10 mouse cellular contexts compared by ENCODE assay signal in genomic region chr6:57765095-57765878, GRCm38 (mm10). TPM values are rescaled to one million over a fixed set of nuclear protein-coding genes. Genes with fewer than 3 reads are reported as not detected.
A peak's percentile ranks its signal among the peaks of the same experiment; 100 is the strongest.
DNase-seq lines count a peak whose midpoint lies in the region; ATAC-seq and TF ChIP-seq lines count a peak whose summit lies in the region.
"Had no signal": no experiment of that assay in that cellular context is flagged by ENCODE, and none has a peak within 500 bp of the region (broad histone marks: within the 10 kb centered on the region; RNA-seq: fewer than 3 reads in every experiment).

No protein-coding gene starts in this region.

- intact Hi-C loops in left cerebral cortex, adult 2 months (cut with DNase I): no loop called here

- peak; percentile 81 for TF ChIP-seq EP300 in liver, postnatal 0 days (IDR thresholded peaks at IDR 0.05; ENCODE audit: low read depth)

- 0 out of 2 replicates have a peak, but pooled peaks have one; percentile 44 for ATAC-seq in embryonic facial prominence, embryonic 14.5 days (ENCODE audit: low read depth)
- peak; percentile 19; the same call in 1 of the 2 replicates for ATAC-seq in liver, postnatal 0 days

- H3K9me3 ChIP-seq in embryonic facial prominence, embryonic 14.5 days (ENCODE audit: control insufficient read depth, low read length): no peaks in the 10 kb centered on the region
- no peaks in the 10 kb centered on the region for H3K9me3 ChIP-seq in embryonic facial prominence, embryonic 10.5 days
- H3K9me3 ChIP-seq in liver, postnatal 0 days (ENCODE audit: low read length): no peaks in the 10 kb centered on the region
- H3K9me3 ChIP-seq: heart, embryonic 13.5 days; limb, embryonic 10.5 days had no signal

- peaks cover 16% of the 10 kb centered on the region for H3K36me3 ChIP-seq in embryonic facial prominence, embryonic 14.5 days (ENCODE audit: control insufficient read depth, insufficient read depth, low read length)
- H3K36me3 ChIP-seq in embryonic facial prominence, embryonic 10.5 days (replicated peaks): peaks cover 57% of the 10 kb centered on the region
- H3K36me3 ChIP-seq in liver, postnatal 0 days (replicated peaks; ENCODE audit: insufficient read depth, low read length): peaks cover 4% of the 10 kb centered on the region

- peak; percentile 6 for DNase-seq in embryonic facial prominence, embryonic 14.5 days (ENCODE audit: low spot score)
- DNase-seq in embryonic facial prominence, embryonic 10.5 days (ENCODE audit: low spot score): no peak
- peak; percentile 9 for DNase-seq in urinary bladder, postnatal 14 days (ENCODE audit: low spot score)
- DNase-seq in urinary bladder, postnatal 25 days (ENCODE audit: low spot score): no peak
- peak; percentile 67 for DNase-seq in liver, postnatal 0 days
- peak; percentile 71 to 82 for DNase-seq in spleen, postnatal 4 days (ENCODE audit: low spot score in 2 of 2)
- no peak for DNase-seq in left cerebral cortex, adult 9 months (ENCODE audit: low spot score in 2 of 2)
- no peak for DNase-seq in left cerebral cortex, adult 2 months (ENCODE audit: extremely low spot score in 1 of 2, low spot score in 2 of 2)

- WGBS in embryonic facial prominence, embryonic 14.5 days: 52% methylated on average over 3 of the region's 3 CpGs
- 79% methylated on average over 3 of the region's 3 CpGs for WGBS in embryonic facial prominence, embryonic 10.5 days
- WGBS in liver, postnatal 0 days (ENCODE audit: insufficient replicate concordance): 45% methylated on average over 3 of the region's 3 CpGs

- no peak overlapping the region for H3K4me2 ChIP-seq in embryonic facial prominence, embryonic 14.5 days (ENCODE audit: low read depth, low read length)
- 0 out of 2 replicates have a peak overlapping the region, but pooled peaks have one; percentile 58 for H3K4me2 ChIP-seq in liver, postnatal 0 days (ENCODE audit: low read depth, low read length)
- H3K4me2 ChIP-seq: heart, embryonic 13.5 days had no signal

- no peak overlapping the region for H3K9ac ChIP-seq in embryonic facial prominence, embryonic 14.5 days (ENCODE audit: low read depth, low read length)
- H3K9ac ChIP-seq in liver, postnatal 0 days (replicated peaks): peak overlapping the region; percentile 44
- H3K9ac ChIP-seq: heart, embryonic 13.5 days had no signal

- H3K4me1 ChIP-seq in embryonic facial prominence, embryonic 14.5 days (ENCODE audit: control insufficient read depth, insufficient read depth, low read length): no peaks in the 10 kb centered on the region
- no peaks in the 10 kb centered on the region for H3K4me1 ChIP-seq in embryonic facial prominence, embryonic 10.5 days
- H3K4me1 ChIP-seq in liver, postnatal 0 days (ENCODE audit: insufficient read depth): peaks cover 57% of the 10 kb centered on the region
- H3K4me1 ChIP-seq: limb, embryonic 10.5 days had no signal

- no peak overlapping the region for H3K4me3 ChIP-seq in embryonic facial prominence, embryonic 14.5 days (ENCODE audit: low read depth, low read length)
- H3K4me3 ChIP-seq in embryonic facial prominence, embryonic 10.5 days: no peak overlapping the region
- no peak overlapping the region for H3K4me3 ChIP-seq in liver, postnatal 0 days (ENCODE audit: low read depth, low read length)
- H3K4me3 ChIP-seq in left cerebral cortex, adult 2 months: no peak overlapping the region
- H3K4me3 ChIP-seq: heart, embryonic 13.5 days; limb, embryonic 10.5 days had no signal

- no peak for TF ChIP-seq CTCF in liver, postnatal 0 days (IDR thresholded peaks at IDR 0.05; ENCODE audit: low read depth)
- TF ChIP-seq CTCF in left cerebral cortex, adult 2 months (IDR thresholded peaks at IDR 0.05): no peak

- no peak overlapping the region for H3K27ac ChIP-seq in embryonic facial prominence, embryonic 14.5 days (replicated peaks; ENCODE audit: low read depth, low read length)
- H3K27ac ChIP-seq in embryonic facial prominence, embryonic 10.5 days (replicated peaks): no peak overlapping the region
- peak overlapping the region; percentile 78 for H3K27ac ChIP-seq in liver, postnatal 0 days (ENCODE audit: low read depth)
- no peak overlapping the region for H3K27ac ChIP-seq in left cerebral cortex, adult 2 months
- H3K27ac ChIP-seq: heart, embryonic 13.5 days; limb, embryonic 10.5 days had no signal

- no peaks in the 10 kb centered on the region for H3K27me3 ChIP-seq in embryonic facial prominence, embryonic 14.5 days (replicated peaks; ENCODE audit: control insufficient read depth, insufficient read depth, low read length)
- H3K27me3 ChIP-seq in embryonic facial prominence, embryonic 10.5 days (replicated peaks; ENCODE audit: low read depth, poor library complexity, severe bottlenecking): no peaks in the 10 kb centered on the region
- H3K27me3 ChIP-seq in liver, postnatal 0 days (ENCODE audit: insufficient read depth, low read length): no peaks in the 10 kb centered on the region
- H3K27me3 ChIP-seq: heart, embryonic 13.5 days had no signal

RNA-seq across cellular contexts. Expression of gene Vopp1, which starts 59.7 kb away (rescaled TPM):
- 25.2 and 26.6 TPM in 2 replicates for polyA plus RNA-seq in embryonic facial prominence, embryonic 14.5 days (2014; fragmentation: Nextera tagmentation; extraction: Ambion mirVana)
- 63.3 and 66.0 TPM in 2 replicates for polyA plus RNA-seq in embryonic facial prominence, embryonic 10.5 days (2016; fragmentation: Nextera tagmentation; extraction: Ambion mirVana)
- polyA plus RNA-seq in liver, postnatal 0 days (2015; fragmentation: Nextera tagmentation; extraction: Ambion mirVana): 21.1 and 22.1 TPM in 2 replicates
- total RNA-seq in left cerebral cortex, adult 2 months (2021): 100 to 1,000 TPM; 123 to 130 TPM

Comparison
In these comparisons a context has a peak if more than half of its experiments do, and no peak if none do; other contexts are left out.
1. DNase-seq: peak in embryonic facial prominence, embryonic 14.5 days (single experiment), urinary bladder, postnatal 14 days (single experiment), liver, postnatal 0 days (single experiment) and spleen, postnatal 4 days (2 of 2); none in embryonic facial prominence, embryonic 10.5 days (single experiment), urinary bladder, postnatal 25 days (single experiment), left cerebral cortex, adult 9 months (0 of 2) and left cerebral cortex, adult 2 months (0 of 2).